Mouse (Mus musculus) bone marrow, adult 2 months (tissue): Measurements from ENCODE around the gene Fcrlb.

Experiments used
- CTCF ChIP-seq: fragments of 200-500 bp; IDR thresholded peaks from 2 replicates; pipeline ENCODE4 v1.5.1; 2011; ENCODE audit warnings: low read length, control low read depth; ENCODE audit not compliant: control insufficient read depth, insufficient read depth
- POLR2A ChIP-seq: fragments of 200-500 bp; IDR thresholded peaks from 2 replicates; pipeline ENCODE4 v1.6.1; 2011; ENCODE audit warnings: low read depth, mild to moderate bottlenecking, control low read depth, low read length, borderline replicate concordance; ENCODE audit not compliant: control insufficient read depth

- no peak for TF ChIP-seq POLR2A
- TF ChIP-seq CTCF, result no peak
Measured at GRCm38 (mm10) chr1:170961101-170961500, 48.4 kb upstream of the Fcrlb start.
